Mouse (Mus musculus) urinary bladder, adult 18-20 months (tissue): ENCODE data around the gene Bsdc1.
A peak's percentile ranks its signal among the peaks of the same experiment; 100 is the strongest.
"Not testable (repeated sequence)": the region's sequence is repeated elsewhere in the genome, so short reads cannot be mapped to it uniquely, and the experiment has no call there.

ENCODE experiments used
- DNase-seq, 2 experiments: peaks; one replicate each; pipeline ENCODE4 v3.0.0; 2022; ENCODE audit warnings: low spot score in 2 of 2, mixed read lengths in 2 of 2

Gene Bsdc1

GRCm38 (mm10) chr4:129461183-129461960, at the start of gene Bsdc1:
TSS of gene Bsdc1 (plus strand) at chr4:129461581.
- peak; percentile 99 for DNase-seq

GRCm38 (mm10) chr4:129415892-129416291, 45.5 kb upstream of the Bsdc1 start:
- no peak for DNase-seq

- peak in 1 of 2 experiments; percentile 54 for DNase-seq
Measured at GRCm38 (mm10) chr4:129416478-129416877, 44.9 kb upstream of the Bsdc1 start.

GRCm38 (mm10) chr4:129418321-129418720, 43.1 kb upstream of the Bsdc1 start:
- no peak for DNase-seq

- peak; percentile 43 to 44 for DNase-seq
Measured at GRCm38 (mm10) chr4:129440340-129441063, 20.9 kb upstream of the Bsdc1 start, which contains the start of gene Zbtb8b. TSS of gene Zbtb8b (minus strand) at chr4:129440853.

GRCm38 (mm10) chr4:129441145-129441544, 20.2 kb upstream of the Bsdc1 start:
- no peak for DNase-seq

GRCm38 (mm10) chr4:129447360-129447759, 14.0 kb upstream of the Bsdc1 start:
- DNase-seq, result no peak

GRCm38 (mm10) chr4:129447778-129448563, 13.4 kb upstream of the Bsdc1 start:
- DNase-seq, result peak in 1 of 2 experiments; percentile 24

GRCm38 (mm10) chr4:129448713-129449112, 12.7 kb upstream of the Bsdc1 start:
- DNase-seq, result no peak

- no peak for DNase-seq
Measured at GRCm38 (mm10) chr4:129450851-129451250, 10.5 kb upstream of the Bsdc1 start.

GRCm38 (mm10) chr4:129451471-129452169, 9.8 kb upstream of the Bsdc1 start:
- no peak for DNase-seq

- DNase-seq, result peak; percentile 30 to 50
Measured at GRCm38 (mm10) chr4:129455265-129455664, 6.1 kb upstream of the Bsdc1 start.

- no peak for DNase-seq
Measured at GRCm38 (mm10) chr4:129456126-129456525, 5.3 kb upstream of the Bsdc1 start.

- DNase-seq, result not testable (repeated sequence)
Measured at GRCm38 (mm10) chr4:129457311-129457710, 4.1 kb upstream of the Bsdc1 start.

- DNase-seq, result no peak
Measured at GRCm38 (mm10) chr4:129459726-129460125, 1.7 kb upstream of the Bsdc1 start.

GRCm38 (mm10) chr4:129460827-129461182, 576 bp upstream of the Bsdc1 start:
- no peak for DNase-seq

- no peak for DNase-seq
Measured at GRCm38 (mm10) chr4:129462118-129462517, 737 bp downstream of the Bsdc1 start.

GRCm38 (mm10) chr4:129463097-129464059, 2.0 kb downstream of the Bsdc1 start:
- DNase-seq, result no peak

GRCm38 (mm10) chr4:129464286-129464815, 3.0 kb downstream of the Bsdc1 start:
- DNase-seq, result no peak

- DNase-seq, result no peak
Measured at GRCm38 (mm10) chr4:129476047-129476446, 14.7 kb downstream of the Bsdc1 start.
